Mouse (Mus musculus): ENCODE results near the gene Serpina3m. TPM values are rescaled to one million over a fixed set of nuclear protein-coding genes. Genes with fewer than 3 reads are reported as not detected.
"Not testable (repeated sequence)": the region's sequence is repeated elsewhere in the genome, so short reads cannot be mapped to it uniquely, and the experiment has no call there.

Gene Serpina3m
- not detected in 2 replicates for polyA plus RNA-seq (2015; fragmentation: Nextera tagmentation; extraction: Ambion mirVana)

DNA sequence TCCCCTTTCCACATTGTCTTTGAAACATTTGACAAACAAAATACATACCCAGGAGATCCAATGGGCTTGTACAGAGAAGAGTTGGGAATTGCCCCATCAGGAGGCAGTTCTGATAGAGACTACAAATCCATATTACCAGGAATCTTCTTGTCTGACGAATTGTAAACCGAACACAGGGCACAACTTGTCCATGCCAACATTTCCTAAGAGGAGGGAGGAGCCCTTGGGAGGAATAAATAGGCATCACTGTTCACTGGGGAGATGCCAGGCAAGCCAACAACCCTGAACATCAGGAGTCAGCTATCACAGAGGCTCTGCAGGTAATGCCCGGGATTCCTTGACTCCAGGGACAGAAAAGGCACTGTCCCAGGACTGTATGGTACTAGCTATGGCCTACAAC is at the start of gene Serpina3m, which contains the start of gene Serpina3k:
TSS of gene Serpina3m (plus strand) at position 261 of the 400 bp plus-strand sequence.
TSS of gene Serpina3k (plus strand) at position 261 of the 400 bp plus-strand sequence.
- H3K9me3 ChIP-seq (ENCODE audit: low read length); H3K4me2 ChIP-seq (replicated peaks; ENCODE audit: low read depth, low read length); H3K4me3 ChIP-seq (ENCODE audit: low read length); H3K27ac ChIP-seq (ENCODE audit: low read length); H3K4me1 ChIP-seq (ENCODE audit: insufficient read depth, low read length); H3K27me3 ChIP-seq (ENCODE audit: insufficient read depth, low read length); H3K9ac ChIP-seq (replicated peaks; ENCODE audit: low read length); H3K36me3 ChIP-seq (ENCODE audit: insufficient read depth, low read length); ATAC-seq (ENCODE audit: low FRiP score, low TSS enrichment): not testable (repeated sequence)
- 89% methylated on average over 3 of the region's 3 CpGs for WGBS

- no peak overlapping the region for H3K4me3 ChIP-seq (ENCODE audit: low read length)
- 37% methylated on average over 4 of the region's 4 CpGs for WGBS
- no peak for ATAC-seq (ENCODE audit: low FRiP score, low TSS enrichment)
- H3K9ac ChIP-seq (replicated peaks; ENCODE audit: low read length), result no peak overlapping the region
- no peak overlapping the region for H3K27ac ChIP-seq (ENCODE audit: low read length)
- H3K36me3 ChIP-seq (ENCODE audit: insufficient read depth, low read length), result no peaks in the 10 kb centered on the region
- H3K4me1 ChIP-seq (ENCODE audit: insufficient read depth, low read length), result no peaks in the 10 kb centered on the region
- H3K27me3 ChIP-seq (ENCODE audit: insufficient read depth, low read length), result no peaks in the 10 kb centered on the region
- no peaks in the 10 kb centered on the region for H3K9me3 ChIP-seq (ENCODE audit: low read length)
- H3K4me2 ChIP-seq (replicated peaks; ENCODE audit: low read depth, low read length), result no peak overlapping the region
These were observed 48.4 kb upstream of the Serpina3m start for GRCm38 (mm10) chr12:104289872-104290271.

GRCm38 (mm10) chr12:104293963-104294362 is 44.3 kb upstream of the Serpina3m start:
- H3K4me1 ChIP-seq (ENCODE audit: insufficient read depth, low read length), result no peaks in the 10 kb centered on the region
- no peak overlapping the region for H3K9ac ChIP-seq (replicated peaks; ENCODE audit: low read length)
- H3K27ac ChIP-seq (ENCODE audit: low read length), result no peak overlapping the region
- no peaks in the 10 kb centered on the region for H3K36me3 ChIP-seq (ENCODE audit: insufficient read depth, low read length)
- H3K9me3 ChIP-seq (ENCODE audit: low read length), result no peaks in the 10 kb centered on the region
- no peak overlapping the region for H3K4me2 ChIP-seq (replicated peaks; ENCODE audit: low read depth, low read length)
- ATAC-seq (ENCODE audit: low FRiP score, low TSS enrichment), result no peak
- H3K4me3 ChIP-seq (ENCODE audit: low read length), result no peak overlapping the region
- no peaks in the 10 kb centered on the region for H3K27me3 ChIP-seq (ENCODE audit: insufficient read depth, low read length)
- WGBS, result 82% methylated on average over 2 of the region's 2 CpGs

GRCm38 (mm10) chr12:104298049-104298448 is 40.2 kb upstream of the Serpina3m start:
- H3K27ac ChIP-seq (ENCODE audit: low read length), result no peak overlapping the region
- no peaks in the 10 kb centered on the region for H3K36me3 ChIP-seq (ENCODE audit: insufficient read depth, low read length)
- H3K9ac ChIP-seq (replicated peaks; ENCODE audit: low read length), result no peak overlapping the region
- H3K9me3 ChIP-seq (ENCODE audit: low read length), result no peaks in the 10 kb centered on the region
- no peak for ATAC-seq (ENCODE audit: low FRiP score, low TSS enrichment)
- H3K27me3 ChIP-seq (ENCODE audit: insufficient read depth, low read length), result no peaks in the 10 kb centered on the region
- no peak overlapping the region for H3K4me3 ChIP-seq (ENCODE audit: low read length)
- no peak overlapping the region for H3K4me2 ChIP-seq (replicated peaks; ENCODE audit: low read depth, low read length)
- 82% methylated on average over 2 of the region's 2 CpGs for WGBS
- H3K4me1 ChIP-seq (ENCODE audit: insufficient read depth, low read length), result no peaks in the 10 kb centered on the region

DNA sequence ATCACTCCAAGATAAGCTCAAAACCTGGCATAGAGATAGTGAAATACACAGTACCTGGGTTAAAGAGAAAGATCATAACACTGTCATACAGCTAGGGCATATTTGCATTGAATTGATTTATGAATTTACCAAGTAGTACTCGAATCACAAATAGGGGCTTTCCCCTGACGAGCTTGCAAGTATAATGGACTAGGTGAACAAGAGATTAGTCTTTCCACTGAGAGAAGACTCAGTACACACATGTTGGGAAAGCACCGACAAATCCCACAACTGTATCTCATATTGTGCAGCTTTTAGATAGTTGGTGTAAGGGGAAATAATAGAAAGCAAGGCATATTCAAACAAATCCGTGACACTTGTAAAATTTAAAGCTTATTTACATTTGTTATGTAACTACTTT is 32.3 kb upstream of the Serpina3m start:
- no peak overlapping the region for H3K27ac ChIP-seq (ENCODE audit: low read length)
- no peaks in the 10 kb centered on the region for H3K9me3 ChIP-seq (ENCODE audit: low read length)
- H3K27me3 ChIP-seq (ENCODE audit: insufficient read depth, low read length), result no peaks in the 10 kb centered on the region
- H3K4me2 ChIP-seq (replicated peaks; ENCODE audit: low read depth, low read length), result no peak overlapping the region
- 81% methylated on average over 4 of the region's 4 CpGs for WGBS
- ATAC-seq (ENCODE audit: low FRiP score, low TSS enrichment), result no peak
- no peaks in the 10 kb centered on the region for H3K4me1 ChIP-seq (ENCODE audit: insufficient read depth, low read length)
- H3K4me3 ChIP-seq (ENCODE audit: low read length), result no peak overlapping the region
- no peaks in the 10 kb centered on the region for H3K36me3 ChIP-seq (ENCODE audit: insufficient read depth, low read length)
- no peak overlapping the region for H3K9ac ChIP-seq (replicated peaks; ENCODE audit: low read length)

DNA sequence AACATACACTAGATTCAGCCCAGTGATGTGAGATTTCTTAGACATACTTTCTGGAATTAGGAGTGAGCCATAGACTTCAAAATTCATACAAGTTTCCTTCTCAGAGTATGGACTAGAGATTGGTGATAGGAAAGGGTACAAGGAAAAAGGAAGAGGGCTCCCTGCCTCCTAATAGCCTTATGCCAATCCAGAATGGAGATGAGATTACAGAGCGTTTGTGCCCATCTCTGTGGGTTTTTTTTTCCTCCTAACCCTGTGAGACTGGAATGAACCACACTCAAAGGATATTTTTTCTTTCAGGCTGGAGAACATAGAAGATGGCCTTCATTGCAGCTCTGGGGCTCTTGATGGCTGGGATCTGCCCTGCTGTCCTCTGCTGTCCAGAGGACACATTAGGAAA is 24.0 kb upstream of the Serpina3m start, which contains the start of gene Serpina3j:
TSS of gene Serpina3j (plus strand) at position 301 of the 400 bp plus-strand sequence.
- WGBS, result 85% methylated on average over 1 of the region's 1 CpGs
- Histone ChIP-seq H3K4me3 (ENCODE audit: low read length) (no peak within 1 kb of the TSS), H3K36me3 (ENCODE audit: insufficient read depth, low read length) (no peaks in the 10 kb centered on the region), H3K27ac (ENCODE audit: low read length) (no peak within 1 kb of the TSS), H3K4me1 (ENCODE audit: insufficient read depth, low read length) (no peaks in the 10 kb centered on the region), H3K9me3 (ENCODE audit: low read length) (peaks cover 3% of the 10 kb centered on the region; the same call in 1 of the 2 replicates), H3K9ac (replicated peaks; ENCODE audit: low read length) (no peak within 1 kb of the TSS), H3K4me2 (replicated peaks; ENCODE audit: low read depth, low read length) (no peak within 1 kb of the TSS), H3K27me3 (ENCODE audit: insufficient read depth, low read length) (no peaks in the 10 kb centered on the region)
- no peak for ATAC-seq (ENCODE audit: low FRiP score, low TSS enrichment)

DNA sequence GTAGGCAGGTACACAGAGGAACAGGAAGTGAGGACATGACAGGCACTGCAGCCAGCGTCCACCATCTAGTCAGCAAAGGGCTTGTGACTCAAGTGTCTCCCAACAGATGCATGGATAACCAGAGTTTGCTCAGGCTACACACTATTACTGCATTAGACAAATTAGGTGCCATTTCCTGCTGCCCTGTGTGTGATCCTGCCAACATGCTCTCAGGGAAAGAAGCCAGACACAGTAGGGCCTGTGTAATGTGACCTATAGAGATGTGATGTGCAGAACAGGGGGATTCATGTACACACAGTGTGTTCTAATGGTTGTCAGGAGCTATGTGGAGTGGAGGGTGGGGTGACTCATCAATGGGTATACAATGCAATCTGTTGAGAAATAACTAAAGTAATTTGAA is 15.8 kb upstream of the Serpina3m start:
- no peak overlapping the region for H3K4me2 ChIP-seq (replicated peaks; ENCODE audit: low read depth, low read length)
- no peak overlapping the region for H3K9ac ChIP-seq (replicated peaks; ENCODE audit: low read length)
- H3K4me1 ChIP-seq (ENCODE audit: insufficient read depth, low read length), result no peaks in the 10 kb centered on the region
- no peak overlapping the region for H3K4me3 ChIP-seq (ENCODE audit: low read length)
- no peak overlapping the region for H3K27ac ChIP-seq (ENCODE audit: low read length)
- no peak for ATAC-seq (ENCODE audit: low FRiP score, low TSS enrichment)
- 70% methylated on average over 1 of the region's 1 CpGs for WGBS
- H3K36me3 ChIP-seq (ENCODE audit: insufficient read depth, low read length), result no peaks in the 10 kb centered on the region
- no peaks in the 10 kb centered on the region for H3K27me3 ChIP-seq (ENCODE audit: insufficient read depth, low read length)
- no peaks in the 10 kb centered on the region for H3K9me3 ChIP-seq (ENCODE audit: low read length)

DNA sequence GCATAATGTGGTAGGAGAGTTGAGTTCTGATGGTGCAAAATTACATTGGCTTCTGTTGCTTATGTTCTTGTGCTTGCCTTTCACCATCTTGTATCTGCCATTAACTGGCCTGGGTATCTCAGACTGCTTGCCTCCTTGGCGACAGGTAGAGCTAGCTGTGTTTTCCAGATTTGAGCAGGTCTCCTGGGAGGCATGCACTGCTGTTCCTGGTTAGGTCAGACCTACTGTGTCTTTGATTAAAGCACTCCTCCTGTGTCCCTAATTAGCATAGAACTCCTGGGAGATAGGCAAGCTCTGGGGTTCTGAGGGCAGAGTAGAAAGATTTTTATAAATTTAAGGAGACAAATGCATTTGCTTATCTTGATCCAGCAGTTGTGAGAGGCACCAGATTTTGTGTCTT is 6.6 kb upstream of the Serpina3m start:
- WGBS, result 54% methylated on average over 1 of the region's 1 CpGs
- Histone ChIP-seq H3K4me2 (replicated peaks; ENCODE audit: low read depth, low read length) (no peak overlapping the region), H3K4me3 (ENCODE audit: low read length) (no peak overlapping the region), H3K4me1 (ENCODE audit: insufficient read depth, low read length) (no peaks in the 10 kb centered on the region), H3K27me3 (ENCODE audit: insufficient read depth, low read length) (no peaks in the 10 kb centered on the region), H3K9ac (replicated peaks; ENCODE audit: low read length) (no peak overlapping the region), H3K27ac (ENCODE audit: low read length) (no peak overlapping the region), H3K36me3 (ENCODE audit: insufficient read depth, low read length) (no peaks in the 10 kb centered on the region), H3K9me3 (ENCODE audit: low read length) (no peaks in the 10 kb centered on the region)
- no peak for ATAC-seq (ENCODE audit: low FRiP score, low TSS enrichment)

GRCm38 (mm10) chr12:104336873-104337272 is 1.4 kb upstream of the Serpina3m start:
- not testable (repeated sequence) for H3K27me3 ChIP-seq (ENCODE audit: insufficient read depth, low read length); H3K9ac ChIP-seq (replicated peaks; ENCODE audit: low read length); H3K27ac ChIP-seq (ENCODE audit: low read length); H3K4me3 ChIP-seq (ENCODE audit: low read length); H3K36me3 ChIP-seq (ENCODE audit: insufficient read depth, low read length); H3K9me3 ChIP-seq (ENCODE audit: low read length); H3K4me2 ChIP-seq (replicated peaks; ENCODE audit: low read depth, low read length); H3K4me1 ChIP-seq (ENCODE audit: insufficient read depth, low read length); ATAC-seq (ENCODE audit: low FRiP score, low TSS enrichment)

DNA sequence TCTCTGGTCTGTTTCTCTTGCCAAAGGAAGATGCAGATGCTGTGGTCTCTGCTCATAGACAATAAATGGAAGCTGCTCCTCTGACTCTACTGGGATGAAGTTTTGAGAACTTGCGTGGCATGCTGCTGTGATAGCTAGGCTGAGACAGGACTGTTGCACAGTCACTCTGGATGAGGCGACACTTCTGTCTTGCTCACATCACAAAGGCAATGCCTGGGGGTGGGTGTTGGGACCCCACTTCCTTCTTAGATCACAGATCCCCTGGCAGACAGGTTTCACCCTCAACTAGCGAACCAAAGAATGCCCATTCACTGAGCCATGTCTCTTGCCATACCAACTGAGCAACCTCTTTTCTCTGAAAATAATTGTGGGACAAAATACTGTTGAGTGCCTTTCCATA is 419 bp downstream of the Serpina3m start:
- no peak for ATAC-seq (ENCODE audit: low FRiP score, low TSS enrichment)
- Histone ChIP-seq H3K27ac (ENCODE audit: low read length) (no peak overlapping the region), H3K4me1 (ENCODE audit: insufficient read depth, low read length) (no peaks in the 10 kb centered on the region), H3K9ac (replicated peaks; ENCODE audit: low read length) (no peak overlapping the region), H3K36me3 (ENCODE audit: insufficient read depth, low read length) (no peaks in the 10 kb centered on the region), H3K4me2 (replicated peaks; ENCODE audit: low read depth, low read length) (no peak overlapping the region), H3K4me3 (ENCODE audit: low read length) (no peak overlapping the region), H3K27me3 (ENCODE audit: insufficient read depth, low read length) (no peaks in the 10 kb centered on the region), H3K9me3 (ENCODE audit: low read length) (no peaks in the 10 kb centered on the region)
- WGBS, result 98% methylated on average over 3 of the region's 3 CpGs
